Mouse (Mus musculus): ENCODE data around the gene Sos1.

The Sos1 gene

GRCm38 (mm10) chr17:80480031-80480854 lies at the start of gene Sos1:
TSS of gene Sos1 (minus strand) at chr17:80480453.
- peak; percentile 95 to 98 for DNase-seq (ENCODE audit: low spot score in 2 of 2)

DNA sequence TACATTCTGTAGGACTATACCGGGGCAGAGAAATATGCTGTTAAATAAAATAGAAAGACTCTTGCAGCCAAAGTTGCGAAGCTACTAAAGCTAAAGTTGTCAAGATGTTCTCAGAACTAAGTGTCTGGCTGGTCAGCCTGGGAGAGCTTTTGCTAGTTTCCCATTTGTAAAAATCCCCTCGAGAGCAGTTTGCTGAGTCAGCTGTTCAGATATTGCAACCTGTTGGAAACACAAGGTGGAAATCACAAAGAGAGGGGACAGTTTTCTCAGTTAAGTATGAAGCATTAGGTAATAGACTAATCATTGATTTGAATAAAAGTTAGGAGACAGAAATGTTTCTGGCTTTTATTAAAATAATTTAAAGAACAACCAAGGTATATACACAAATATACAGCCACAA lies 43.0 kb upstream of the Sos1 start:
- DNase-seq (ENCODE audit: low spot score in 2 of 2): no peak

GRCm38 (mm10) chr17:80522229-80522556 lies 41.9 kb upstream of the Sos1 start:
- no peak for DNase-seq (ENCODE audit: low spot score in 2 of 2)

DNA sequence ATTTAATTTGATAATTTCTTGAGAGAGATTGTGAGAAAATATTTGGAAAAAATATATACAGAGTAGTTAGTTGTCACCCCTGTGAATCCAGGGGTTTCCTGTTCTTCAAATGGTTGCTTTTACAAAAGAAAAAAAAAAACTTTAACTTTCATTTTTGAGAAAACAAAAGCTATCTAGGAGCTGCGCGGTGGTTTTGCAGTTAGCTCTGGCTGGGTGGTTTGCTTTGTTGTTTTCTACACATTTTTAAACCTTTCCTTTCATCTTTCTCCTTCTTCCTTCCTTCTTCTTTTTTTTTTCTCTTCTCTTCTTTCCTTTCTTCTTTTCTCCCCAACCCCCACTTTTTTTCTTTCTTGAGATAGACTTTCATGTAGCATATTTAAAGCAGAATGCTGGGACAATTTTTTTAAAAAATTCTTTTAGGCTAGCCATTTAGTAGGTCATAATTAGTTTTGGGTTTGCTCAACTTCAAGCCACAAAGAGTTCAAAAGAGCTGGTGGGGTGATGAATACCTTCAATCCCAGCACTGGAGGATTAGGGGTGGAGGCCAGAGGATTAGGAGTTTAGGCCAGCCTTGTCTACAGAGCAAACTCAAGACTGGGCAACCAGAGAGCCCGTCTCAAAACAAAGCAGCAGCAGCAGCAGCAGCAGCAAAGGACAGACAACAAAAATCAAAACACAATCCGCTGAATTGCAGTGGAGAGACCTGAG lies 41.4 kb upstream of the Sos1 start:
- no peak for DNase-seq (ENCODE audit: low spot score in 2 of 2)

GRCm38 (mm10) chr17:80520537-80520936 lies 40.3 kb upstream of the Sos1 start:
- no peak for DNase-seq (ENCODE audit: low spot score in 2 of 2)

DNA sequence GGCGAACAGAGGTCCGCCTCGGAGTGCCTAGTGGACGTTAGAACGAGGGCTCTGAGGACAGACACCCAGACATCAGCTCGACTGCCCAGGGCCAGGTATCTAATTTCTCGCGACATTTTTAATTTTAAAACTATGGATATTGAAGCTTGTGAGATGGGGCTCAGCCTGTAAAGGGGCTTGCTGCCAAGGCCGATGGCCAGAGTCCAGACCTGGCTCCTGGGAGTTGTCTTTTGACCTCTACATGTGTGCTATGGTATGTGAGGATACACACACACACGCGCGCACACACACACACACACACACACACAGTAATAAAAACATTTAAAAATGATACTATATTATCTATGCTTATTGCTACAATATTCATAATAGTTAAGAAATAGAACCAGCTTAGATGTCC lies 38.6 kb upstream of the Sos1 start:
- DNase-seq (ENCODE audit: low spot score in 2 of 2): no peak

DNA sequence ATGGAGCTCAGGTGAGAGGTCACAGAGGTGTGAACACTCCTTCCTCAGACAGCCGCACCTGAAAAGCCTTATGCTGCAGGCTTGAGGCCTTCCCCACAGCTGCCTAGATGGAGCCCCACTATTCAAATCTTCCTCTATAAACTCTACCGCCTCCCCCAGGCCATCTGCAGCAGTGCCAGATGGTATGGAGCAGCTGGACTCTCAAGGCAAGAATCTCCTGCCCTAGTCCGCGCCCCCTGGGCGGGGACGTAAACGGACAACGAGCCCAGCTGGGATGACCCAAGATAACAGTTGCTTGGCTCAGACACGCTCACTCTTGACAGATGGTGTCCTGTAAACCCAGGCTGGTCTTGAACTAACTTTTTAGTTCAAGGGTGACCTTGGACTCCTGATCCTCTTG lies 37.0 kb upstream of the Sos1 start:
- no peak for DNase-seq (ENCODE audit: low spot score in 2 of 2)

DNA sequence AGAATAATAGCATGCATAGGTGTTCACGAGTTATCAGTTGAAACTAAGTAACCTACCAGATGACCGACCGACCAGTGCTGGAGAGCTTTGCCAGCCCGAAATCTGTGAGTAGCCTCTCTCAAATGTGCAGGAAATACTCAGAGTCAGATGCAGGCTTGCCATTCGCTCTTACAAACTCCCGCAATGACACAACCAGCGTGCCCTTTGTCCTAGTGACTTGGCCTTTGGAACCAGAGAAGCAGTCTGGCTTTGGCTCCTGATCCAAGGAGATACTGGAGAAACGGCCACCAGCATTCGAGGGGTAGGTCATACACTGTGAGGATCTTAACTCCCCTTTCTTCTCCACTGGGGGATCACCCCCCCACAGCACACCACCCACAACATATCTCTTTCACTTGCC lies 35.7 kb upstream of the Sos1 start:
- no peak for DNase-seq (ENCODE audit: low spot score in 2 of 2)

DNA sequence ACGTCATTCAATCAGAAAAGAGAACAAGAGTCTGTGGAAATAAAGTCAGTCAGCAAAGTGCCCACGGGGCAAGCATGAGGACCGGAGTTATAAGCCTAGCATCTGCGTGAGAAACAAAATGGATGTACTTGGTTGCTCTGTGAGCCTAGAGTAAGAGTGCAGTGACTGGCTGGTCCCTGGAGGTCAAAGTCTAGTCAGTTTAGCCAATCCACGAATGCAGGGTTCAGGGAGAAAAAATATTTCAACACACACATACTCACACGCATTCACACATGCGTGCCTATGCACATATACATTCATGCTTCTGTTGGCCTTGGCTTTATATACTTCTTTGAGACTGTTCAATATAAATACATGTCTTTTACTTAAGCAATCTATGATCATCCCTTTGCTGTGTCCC lies 35.3 kb upstream of the Sos1 start:
- no peak for DNase-seq (ENCODE audit: low spot score in 2 of 2)

DNA sequence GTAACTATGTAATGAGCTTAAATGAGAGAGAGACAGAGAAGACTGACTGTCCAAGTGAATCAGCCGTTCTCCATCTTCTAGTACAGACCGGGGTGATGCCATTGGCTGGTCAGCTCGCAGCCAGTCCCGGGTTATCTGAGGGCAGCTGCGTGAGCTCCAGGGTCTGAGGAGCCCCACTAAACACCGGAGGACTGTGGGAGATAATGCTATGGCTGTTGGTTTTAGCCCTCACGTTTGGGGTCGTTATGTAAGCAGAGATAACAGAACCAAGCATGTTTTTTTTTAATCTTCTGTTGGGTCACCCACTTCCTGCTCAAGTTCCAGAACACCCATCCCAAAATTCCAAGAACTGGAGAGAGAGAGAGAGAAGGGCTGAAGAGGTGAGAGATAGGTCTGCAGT lies 33.5 kb upstream of the Sos1 start:
- no peak for DNase-seq (ENCODE audit: low spot score in 2 of 2)

DNA sequence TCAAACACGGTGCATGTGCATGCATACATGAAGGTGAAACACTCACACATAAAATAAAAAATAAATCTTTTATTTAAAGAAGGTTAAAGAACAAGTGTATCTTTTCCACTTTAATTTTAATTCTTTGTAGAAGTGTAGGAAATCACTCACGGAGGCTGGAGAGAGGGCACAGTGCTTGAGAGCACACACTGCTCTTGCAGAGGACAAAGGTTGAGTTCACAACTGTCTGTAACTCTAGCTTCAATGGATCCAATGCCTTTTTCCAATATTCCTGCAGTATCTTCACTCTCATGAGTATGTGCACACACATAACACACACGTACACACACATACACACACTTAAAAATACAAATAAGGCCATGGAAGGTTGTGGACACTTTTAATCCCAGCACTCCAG lies 30.2 kb upstream of the Sos1 start:
- no peak for DNase-seq (ENCODE audit: low spot score in 2 of 2)

- DNase-seq (ENCODE audit: low spot score in 2 of 2): no peak
These were observed 29.5 kb upstream of the Sos1 start for GRCm38 (mm10) chr17:80509494-80510458.

DNA sequence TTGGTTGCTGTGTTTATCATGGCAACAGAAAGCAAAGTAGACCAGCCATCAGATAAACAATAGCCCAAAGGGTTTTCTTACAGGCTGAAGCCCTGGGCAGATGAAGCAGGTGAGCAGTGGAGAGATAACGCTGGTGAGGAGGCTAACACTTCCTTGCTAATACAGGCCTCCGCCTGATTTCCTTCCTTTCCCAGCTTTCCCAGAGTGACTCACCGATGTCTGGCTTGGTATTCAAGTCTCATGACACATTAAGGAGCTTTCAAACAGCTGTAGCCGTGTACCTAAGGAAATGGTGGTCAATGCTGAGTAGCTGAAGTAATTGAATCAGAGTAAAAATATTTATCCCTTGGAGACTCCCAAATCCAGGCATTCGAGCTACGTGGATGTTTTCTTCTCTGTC lies 25.5 kb upstream of the Sos1 start:
- no peak for DNase-seq (ENCODE audit: low spot score in 2 of 2)

GRCm38 (mm10) chr17:80505342-80505741 lies 25.1 kb upstream of the Sos1 start:
- DNase-seq (ENCODE audit: low spot score in 2 of 2): no peak

DNA sequence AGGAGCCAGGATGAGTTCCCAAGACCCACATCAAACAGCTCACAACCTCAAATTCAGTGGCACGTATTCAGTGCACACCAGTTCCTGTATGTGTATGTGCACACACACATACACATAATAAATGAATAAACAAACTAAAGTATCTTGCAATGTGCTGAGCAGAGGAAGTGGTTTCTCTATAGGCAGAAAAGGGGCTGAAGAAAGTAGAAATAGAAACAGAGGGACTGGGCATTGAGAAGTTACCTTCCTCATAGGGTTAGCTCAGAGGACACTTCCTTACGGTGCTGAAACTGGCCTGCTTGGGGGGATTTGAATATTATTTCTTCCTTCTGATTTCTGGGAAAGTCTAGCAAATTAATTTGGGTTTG lies 21.5 kb upstream of the Sos1 start:
- DNase-seq (ENCODE audit: low spot score in 2 of 2): no peak

GRCm38 (mm10) chr17:80501037-80501804 lies 21.0 kb upstream of the Sos1 start:
- no peak for DNase-seq (ENCODE audit: low spot score in 2 of 2)

DNA sequence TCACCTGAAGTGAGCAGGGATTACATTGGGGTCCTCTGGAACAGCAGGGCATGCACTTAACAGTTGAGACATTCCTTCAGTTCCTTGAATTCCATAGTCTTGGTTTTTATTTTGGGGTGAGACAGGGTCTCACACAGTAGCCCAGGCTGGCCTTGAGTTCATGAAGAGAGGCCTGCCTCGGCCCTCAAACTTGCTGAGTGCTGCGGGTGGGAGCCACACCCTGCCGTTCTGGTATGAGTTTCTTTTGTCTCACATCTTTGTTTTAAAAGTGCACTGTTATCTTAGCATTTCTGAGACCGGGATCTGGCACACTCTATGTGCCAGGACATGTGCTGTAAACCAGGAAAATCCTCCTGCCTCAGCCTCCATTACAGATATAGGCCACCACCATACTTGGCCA lies 19.8 kb upstream of the Sos1 start:
- DNase-seq (ENCODE audit: low spot score in 2 of 2): no peak

GRCm38 (mm10) chr17:80498600-80499268 lies 18.5 kb upstream of the Sos1 start:
- DNase-seq (ENCODE audit: low spot score in 2 of 2): no peak

DNA sequence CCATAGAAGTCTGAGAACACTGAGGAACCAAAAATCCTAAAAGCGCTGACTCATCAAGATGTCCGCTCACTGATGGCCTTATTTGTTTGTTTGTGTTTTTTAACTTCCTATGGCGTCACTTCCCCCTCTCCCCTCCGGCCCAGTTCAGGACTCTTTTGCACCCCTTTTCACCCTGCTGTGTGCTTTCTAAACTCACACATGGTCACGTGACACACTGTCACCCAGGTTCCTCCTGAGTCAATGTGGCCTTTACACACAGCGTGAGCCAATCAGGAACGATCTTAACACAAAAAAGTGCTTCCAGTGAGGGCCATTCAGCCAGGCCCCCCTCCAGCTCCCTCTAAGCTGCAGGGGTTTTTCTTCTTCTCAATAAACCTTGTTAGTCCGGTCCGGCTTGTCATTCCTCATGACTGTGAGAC lies 16.9 kb upstream of the Sos1 start:
- DNase-seq (ENCODE audit: low spot score in 2 of 2): no peak

- no peak for DNase-seq (ENCODE audit: low spot score in 2 of 2)
These were observed 16.4 kb upstream of the Sos1 start for GRCm38 (mm10) chr17:80496607-80497170.

DNA sequence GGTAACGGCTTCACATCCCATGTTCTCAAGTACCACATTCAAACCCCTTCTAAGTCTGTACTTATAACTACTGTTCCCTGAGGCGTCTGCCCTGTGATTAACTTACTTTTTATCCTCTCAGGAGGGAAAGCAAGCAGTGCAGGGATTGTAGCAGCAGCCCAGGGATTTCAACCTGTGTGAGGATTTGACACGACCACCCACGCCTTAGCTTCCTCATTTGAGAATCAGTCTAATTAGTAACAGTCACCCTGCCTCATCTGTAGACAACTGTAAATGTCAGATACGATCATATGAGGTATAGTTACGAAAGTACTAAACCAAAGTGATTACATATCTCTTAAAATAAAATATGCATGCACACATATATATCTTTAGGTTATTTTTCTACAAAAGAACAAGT lies 15.9 kb upstream of the Sos1 start:
- no peak for DNase-seq (ENCODE audit: low spot score in 2 of 2)

Measured in urinary bladder, adult 18-20 months (tissue).